Comparison of ENCODE assay signal across 10 mouse cellular contexts in genomic region chr6:108510101-108510500, GRCm38 (mm10).
DNase-seq lines count a peak whose midpoint lies in the region; ATAC-seq and TF ChIP-seq lines count a peak whose summit lies in the region.
"Had no signal": no experiment of that assay in that cellular context is flagged by ENCODE, and none has a peak within 500 bp of the region (broad histone marks: within the 10 kb centered on the region; RNA-seq: fewer than 3 reads in every experiment).

No protein-coding gene starts in this region.

- H3K9ac ChIP-seq in liver, adult 2 months (ENCODE audit: low read depth, low read length), result no peak overlapping the region
- H3K9ac ChIP-seq: embryonic facial prominence, embryonic 13.5 days; liver, embryonic 14.5 days had no signal

- no peaks in the 10 kb centered on the region for H3K79me2 ChIP-seq in liver, adult 2 months (ENCODE audit: control insufficient read depth, insufficient read depth, low read length)

- TF ChIP-seq CTCF in liver, adult 2 months (IDR thresholded peaks at IDR 0.05; ENCODE audit: low read depth, low read length), result no peak

- H3K27me3 ChIP-seq in liver, adult 2 months (ENCODE audit: control insufficient read depth, insufficient read depth, low read length), result no peaks in the 10 kb centered on the region
- H3K27me3 ChIP-seq: embryonic facial prominence, embryonic 13.5 days had no signal

- peak; percentile 56 for DNase-seq in adrenal gland, adult 2 months
- no peak for DNase-seq in adrenal gland, adult 18-20 months (ENCODE audit: low spot score in 2 of 2)
- DNase-seq in liver, adult 2 months (ENCODE audit: extremely low read depth, low read depth, low spot score), result peak; percentile 51
- no peak for DNase-seq in liver
- DNase-seq in adrenal gland, postnatal 36 days, result peak; percentile 39 to 59
- peak; percentile 33 to 43 for DNase-seq in heart, postnatal 36 days
- no peak for DNase-seq in embryo, embryonic 11 days

- H3K4me3 ChIP-seq in liver, adult 2 months (ENCODE audit: insufficient read depth, low read depth, low read length), result no peak overlapping the region
- H3K4me3 ChIP-seq: embryonic facial prominence, embryonic 13.5 days had no signal

- H3K4me1 ChIP-seq in liver, adult 2 months (ENCODE audit: control insufficient read depth, insufficient read depth, low read length), result peaks cover 26% of the 10 kb centered on the region
- H3K4me1 ChIP-seq: embryonic facial prominence, embryonic 13.5 days had no signal

- TF ChIP-seq POLR2A in liver, adult 2 months (IDR thresholded peaks at IDR 0.05; ENCODE audit: extremely low read depth, insufficient read depth, low read length), result no peak

- WGBS in liver, adult 2 months, result 41% methylated on average over 9 of the region's 9 CpGs

- H3K27ac ChIP-seq in liver, adult 2 months (replicated peaks; ENCODE audit: insufficient read depth, low read depth, low read length), result no peak overlapping the region
- H3K27ac ChIP-seq: embryonic facial prominence, embryonic 13.5 days; liver, embryonic 14.5 days had no signal

- H3K36me3 ChIP-seq in liver, adult 2 months (ENCODE audit: control insufficient read depth, insufficient read depth, low read length), result peaks cover 13% of the 10 kb centered on the region

- intact Hi-C loops in heart, postnatal 36 days (cut with DNase I), result no loop called here

- no peak for ATAC-seq in CD4-positive, CD25-positive, alpha-beta regulatory T cell, adult 4 months

Comparison
In these comparisons a context has a peak if more than half of its experiments do, and no peak if none do; other contexts are left out.
1. DNase-seq: peak in adrenal gland, adult 2 months (single experiment), liver, adult 2 months (single experiment), adrenal gland, postnatal 36 days (2 of 2) and heart, postnatal 36 days (2 of 2); none in adrenal gland, adult 18-20 months (0 of 2), liver (single experiment) and embryo, embryonic 11 days (single experiment).